Mouse (Mus musculus) myocyte (in vitro differentiated cells): ENCODE data around the gene Tpcn2. TPM values are rescaled to one million over a fixed set of nuclear protein-coding genes. Genes with fewer than 3 reads are reported as not detected.

Experiments used
- H3K27me3 ChIP-seq: one replicate; pipeline ENCODE4 v1.6.1; 2011; ENCODE audit not compliant: control insufficient read depth, insufficient read depth, insufficient read length
- H3K36me3 ChIP-seq: one replicate; pipeline ENCODE4 v1.6.1; 2011; ENCODE audit not compliant: control insufficient read depth, insufficient read depth
- H3K4me2 ChIP-seq: one replicate; pipeline ENCODE4 v1.6.1; 2011; ENCODE audit warnings: low read depth, control low read depth
- H3K4me3 ChIP-seq: one replicate; pipeline ENCODE4 v1.5.1; 2011; ENCODE audit warnings: mild to moderate bottlenecking, control low read depth, moderate library complexity
- H3K79me2 ChIP-seq: one replicate; pipeline ENCODE4 v1.6.1; 2011; ENCODE audit not compliant: control insufficient read depth, insufficient read depth
- H3ac ChIP-seq: one replicate; pipeline ENCODE4 v1.6.1; 2011; ENCODE audit not compliant: control insufficient read depth, insufficient read length
- CEBPB ChIP-seq: IDR thresholded peaks from 2 replicates; pipeline ENCODE4 v1.6.1; 2011; ENCODE audit warnings: mild to moderate bottlenecking, moderate library complexity; ENCODE audit not compliant: poor library complexity, insufficient read depth, severe bottlenecking
- E2F4 ChIP-seq: IDR thresholded peaks from one replicate; pipeline ENCODE4 v1.6.1; 2011; ENCODE audit warnings: mild to moderate bottlenecking, control low read depth, moderate library complexity; ENCODE audit not compliant: insufficient read depth
- MAX ChIP-seq: IDR thresholded peaks from one replicate; pipeline ENCODE4 v1.6.1; 2011; ENCODE audit warnings: low read depth, mild to moderate bottlenecking, control low read depth
- MYOD1 ChIP-seq, 3 experiments: IDR thresholded peaks; one replicate each; pipeline ENCODE4 v1.6.1; 2011; ENCODE audit warnings: control low read depth in 2 of 3, low read depth in 2 of 3, mild to moderate bottlenecking in 2 of 3, moderate library complexity in 1 of 3; ENCODE audit not compliant: insufficient read length in 2 of 3, control insufficient read depth in 1 of 3
- MYOG ChIP-seq, 3 experiments: IDR thresholded peaks; one replicate each; pipeline ENCODE4 v1.6.1; 2011; ENCODE audit warnings: control low read depth in 2 of 3, low read depth in 2 of 3, mild to moderate bottlenecking in 2 of 3; ENCODE audit not compliant: insufficient read length in 2 of 3, control insufficient read depth in 1 of 3, insufficient read depth in 1 of 3
- POLR2A ChIP-seq: IDR thresholded peaks from one replicate; pipeline ENCODE4 v1.6.1; 2011; ENCODE audit warnings: low read depth, mild to moderate bottlenecking, control low read depth, moderate library complexity; ENCODE audit not compliant: insufficient read length
- POLR2AphosphoS2 ChIP-seq: IDR thresholded peaks from one replicate; pipeline ENCODE4 v1.6.1; 2011; ENCODE audit warnings: low read depth, control low read depth; ENCODE audit not compliant: insufficient read length
- REST ChIP-seq: IDR thresholded peaks from one replicate; pipeline ENCODE4 v1.6.1; 2011; ENCODE audit warnings: mild to moderate bottlenecking, control low read depth, moderate library complexity; ENCODE audit not compliant: insufficient read depth, insufficient read length
- SRF ChIP-seq: IDR thresholded peaks from one replicate; pipeline ENCODE4 v1.6.1; 2011; ENCODE audit warnings: low read depth; ENCODE audit not compliant: control insufficient read depth, insufficient read length
- TCF12 ChIP-seq: IDR thresholded peaks from one replicate; pipeline ENCODE4 v1.6.1; 2011; ENCODE audit warnings: mild to moderate bottlenecking, control low read depth; ENCODE audit not compliant: poor library complexity, insufficient read depth, severe bottlenecking
- TCF3 ChIP-seq: IDR thresholded peaks from one replicate; pipeline ENCODE4 v1.6.1; 2011; ENCODE audit warnings: low read depth, control low read depth; ENCODE audit not compliant: insufficient read length
- USF1 ChIP-seq: IDR thresholded peaks from one replicate; pipeline ENCODE4 v1.6.1; 2011; ENCODE audit warnings: low read depth, mild to moderate bottlenecking, control low read depth, moderate library complexity
- polyA plus RNA-seq: library from polyadenylated mRNA; unstranded; fragments of >200 nt; fragmentation: generic; extraction: Trizol; gene quantifications from one replicate; pipeline ENCODE4 v1.2.1, GENCODE M21; 2012; ENCODE audit warnings: missing spikeins

Gene Tpcn2
- polyA plus RNA-seq, 1 experiment, result 4.4 TPM

DNA sequence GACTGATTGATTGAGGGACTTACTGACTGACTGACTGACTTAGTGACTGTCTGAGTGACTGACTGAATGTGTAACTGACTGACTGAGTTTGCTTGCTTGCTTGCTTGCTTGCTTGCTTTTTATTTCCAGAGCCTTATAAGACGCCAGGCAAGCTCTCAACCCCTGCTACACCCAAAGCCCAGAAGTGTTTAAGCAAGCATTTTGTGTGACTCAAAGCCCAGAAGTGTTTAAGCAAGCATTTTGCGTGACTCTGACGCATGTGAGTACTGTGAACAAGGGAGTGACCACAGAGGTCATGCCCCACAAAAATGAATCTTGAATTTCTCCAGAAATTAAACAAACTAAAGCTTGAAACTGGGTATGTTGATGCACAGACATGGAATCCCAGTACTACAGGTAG lies 482 bp upstream of the Tpcn2 start:
- Histone ChIP-seq H3K36me3 (no peaks in the 10 kb centered on the region), H3K4me3 (peak overlapping the region; percentile 43), H3ac (no peak overlapping the region), H3K4me2 (peak overlapping the region; percentile 98), H3K79me2 (peaks cover 7% of the 10 kb centered on the region), H3K27me3 (no peaks in the 10 kb centered on the region)
- TF ChIP-seq MYOD1 (IDR thresholded peaks at IDR 0.05; ENCODE audit: control insufficient read depth in 1 of 3, insufficient read length in 2 of 3, low read depth in 2 of 3) (no peak), SRF (no peak), CEBPB (no peak), E2F4 (no peak), MYOG (IDR thresholded peaks at IDR 0.05; ENCODE audit: control insufficient read depth in 1 of 3, insufficient read depth in 1 of 3, insufficient read length in 2 of 3, low read depth in 2 of 3) (no peak), REST (no peak), POLR2AphosphoS2 (no peak), TCF3 (no peak), POLR2A (no peak)

DNA sequence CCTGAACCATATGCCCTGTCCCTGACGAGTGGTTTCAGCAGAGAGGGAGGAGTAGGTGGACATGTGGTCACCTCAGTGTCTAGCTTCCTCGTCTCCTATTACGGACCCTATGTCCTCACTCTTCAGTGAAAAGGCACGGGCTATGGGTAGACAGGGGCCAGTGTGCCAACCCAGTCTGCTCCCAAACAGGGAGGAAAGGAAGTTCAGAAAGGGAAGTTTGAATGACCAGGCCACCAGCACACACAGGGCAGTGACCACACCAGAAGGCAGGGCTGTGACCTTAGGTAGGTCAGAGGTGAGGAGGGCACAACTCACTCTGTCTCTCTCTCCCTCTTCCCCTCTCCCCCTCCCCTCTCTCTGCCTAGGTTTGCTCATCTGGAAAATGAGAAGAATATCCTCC lies 770 bp downstream of the Tpcn2 start:
- Histone ChIP-seq H3ac (no peak overlapping the region), H3K4me3 (peak overlapping the region; percentile 43), H3K27me3 (no peaks in the 10 kb centered on the region), H3K36me3 (no peaks in the 10 kb centered on the region), H3K79me2 (peaks cover 7% of the 10 kb centered on the region), H3K4me2 (peak overlapping the region; percentile 98)
- TF ChIP-seq REST, result no peak
- TF ChIP-seq MYOD1 (IDR thresholded peaks at IDR 0.05; ENCODE audit: control insufficient read depth in 1 of 3, insufficient read length in 2 of 3, low read depth in 2 of 3), result no peak

DNA sequence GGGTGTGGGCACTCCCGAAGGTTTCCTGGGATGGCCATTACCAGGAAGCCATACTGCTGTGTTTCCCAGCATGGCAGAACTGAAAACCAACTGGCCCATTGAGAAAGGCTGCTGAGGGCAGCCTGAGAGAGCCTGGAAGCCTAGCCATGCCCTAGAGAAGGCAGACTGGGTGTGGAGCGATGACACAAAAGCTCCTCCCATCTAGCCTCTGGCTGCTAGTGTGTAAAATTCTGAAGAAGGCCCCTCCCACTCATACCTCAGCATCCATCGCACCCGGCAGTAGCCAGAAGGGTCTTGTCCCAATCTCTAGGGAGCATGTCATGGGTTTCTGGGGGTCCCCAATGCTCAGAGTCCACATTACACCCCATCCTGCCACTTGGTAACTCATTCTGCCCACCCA lies 2.4 kb downstream of the Tpcn2 start:
- no peaks in the 10 kb centered on the region for H3K27me3 ChIP-seq
- no peak overlapping the region for H3ac ChIP-seq
- no peak for TF ChIP-seq MYOD1 (IDR thresholded peaks at IDR 0.05; ENCODE audit: control insufficient read depth in 1 of 3, insufficient read length in 2 of 3, low read depth in 2 of 3)
- no peak for TF ChIP-seq SRF
- TF ChIP-seq REST, result no peak
- no peak for TF ChIP-seq USF1
- no peak for TF ChIP-seq TCF12
- TF ChIP-seq E2F4, result no peak
- TF ChIP-seq POLR2A, result no peak
- TF ChIP-seq CEBPB, result no peak

DNA sequence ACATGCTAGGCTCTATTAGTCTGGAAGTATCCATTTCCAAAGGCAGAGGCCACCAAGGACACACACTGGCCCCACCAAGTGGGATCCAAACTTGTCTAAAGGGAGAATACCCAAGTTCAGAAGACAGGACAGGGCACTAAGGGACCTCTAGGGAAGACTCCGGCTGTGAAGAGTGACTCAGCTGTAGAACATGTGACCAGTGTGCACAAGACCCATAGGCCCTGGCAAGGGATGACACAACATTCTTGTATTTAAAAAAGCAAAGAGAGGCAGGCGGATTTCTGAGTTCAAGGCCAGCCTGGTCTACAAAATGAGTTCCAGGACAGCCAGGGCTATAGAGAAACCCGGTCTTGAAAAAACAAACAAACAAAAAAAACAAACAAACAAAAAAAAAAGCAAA lies 8.3 kb downstream of the Tpcn2 start:
- H3K27me3 ChIP-seq, result no peaks in the 10 kb centered on the region
- no peak overlapping the region for H3K4me3 ChIP-seq
- H3K4me2 ChIP-seq, result no peak overlapping the region
- no peaks in the 10 kb centered on the region for H3K79me2 ChIP-seq
- no peak overlapping the region for H3ac ChIP-seq
- H3K36me3 ChIP-seq, result no peaks in the 10 kb centered on the region
- TF ChIP-seq USF1, result peak; percentile 7
- TF ChIP-seq MYOG (IDR thresholded peaks at IDR 0.05; ENCODE audit: control insufficient read depth in 1 of 3, insufficient read depth in 1 of 3, insufficient read length in 2 of 3, low read depth in 2 of 3), result no peak

More for the DNA sequence above, 2.4 kb downstream of the Tpcn2 start:
- Histone ChIP-seq H3K36me3 (no peaks in the 10 kb centered on the region), H3K4me3 (no peak overlapping the region), H3K4me2 (no peak overlapping the region), H3K79me2 (peaks cover 7% of the 10 kb centered on the region)

DNA sequence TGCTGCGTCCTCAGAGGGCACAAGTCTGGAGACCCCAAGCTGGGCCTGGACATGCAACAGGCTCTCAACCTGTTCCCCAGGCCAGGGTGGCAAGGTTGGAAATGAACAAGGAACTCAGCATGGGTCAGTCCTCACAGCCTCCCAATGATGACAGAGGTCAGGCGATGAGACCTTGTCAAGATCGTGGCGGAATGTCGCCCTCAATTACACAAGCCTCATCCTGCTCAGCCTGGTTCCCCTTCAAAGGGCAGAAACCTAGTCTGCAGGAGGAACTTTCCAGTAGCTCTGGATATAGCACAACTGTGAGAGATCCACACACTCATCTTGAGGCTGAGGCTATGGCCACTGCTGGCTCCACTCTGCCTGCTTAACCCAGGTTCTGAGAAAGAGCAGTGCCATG lies 12.9 kb downstream of the Tpcn2 start:
- H3ac ChIP-seq, result no peak overlapping the region
- H3K79me2 ChIP-seq, result no peaks in the 10 kb centered on the region
- no peak overlapping the region for H3K4me2 ChIP-seq
- no peaks in the 10 kb centered on the region for H3K36me3 ChIP-seq
- no peak overlapping the region for H3K4me3 ChIP-seq
- no peaks in the 10 kb centered on the region for H3K27me3 ChIP-seq
- TF ChIP-seq USF1, result no peak
- TF ChIP-seq POLR2AphosphoS2, result no peak
- TF ChIP-seq REST, result no peak
- TF ChIP-seq POLR2A, result no peak
- no peak for TF ChIP-seq CEBPB
- no peak for TF ChIP-seq MAX
- no peak for TF ChIP-seq MYOD1 (IDR thresholded peaks at IDR 0.05; ENCODE audit: control insufficient read depth in 1 of 3, insufficient read length in 2 of 3, low read depth in 2 of 3)
- no peak for TF ChIP-seq MYOG (IDR thresholded peaks at IDR 0.05; ENCODE audit: control insufficient read depth in 1 of 3, insufficient read depth in 1 of 3, insufficient read length in 2 of 3, low read depth in 2 of 3)
- TF ChIP-seq SRF, result no peak

- no peak for TF ChIP-seq TCF12
- TF ChIP-seq POLR2A, result no peak
- no peak for TF ChIP-seq E2F4
- no peak for TF ChIP-seq CEBPB
- no peak for TF ChIP-seq USF1
- TF ChIP-seq MAX, result no peak
- no peak for TF ChIP-seq MYOD1 (IDR thresholded peaks at IDR 0.05; ENCODE audit: control insufficient read depth in 1 of 3, insufficient read length in 2 of 3, low read depth in 2 of 3)
- TF ChIP-seq POLR2AphosphoS2, result no peak
- Histone ChIP-seq H3K27me3 (no peaks in the 10 kb centered on the region), H3K4me3 (no peak overlapping the region), H3ac (no peak overlapping the region), H3K36me3 (no peaks in the 10 kb centered on the region), H3K79me2 (no peaks in the 10 kb centered on the region), H3K4me2 (no peak overlapping the region)
Measured at GRCm38 (mm10) chr7:145268890-145269289, 14.9 kb downstream of the Tpcn2 start.
